Mouse (Mus musculus): Measurements from ENCODE around the gene Smim7.

- TF ChIP-seq ZC3H11A (IDR thresholded peaks at IDR 0.05; ENCODE audit: borderline replicate concordance, low read depth, low read length) (no peak), MAFK (IDR thresholded peaks at IDR 0.05; ENCODE audit: insufficient read depth, low read depth, low read length) (no peak), HCFC1 (IDR thresholded peaks at IDR 0.05; ENCODE audit: borderline replicate concordance, insufficient read depth, low read length) (no peak), ZNF384 (IDR thresholded peaks at IDR 0.05; ENCODE audit: low read depth, low read length) (no peak), CHD2 (IDR thresholded peaks at IDR 0.05; ENCODE audit: low read depth, low read length) (no peak)
Measured at GRCm38 (mm10) chr8:72575915-72576314, 5.0 kb upstream of the Smim7 start.

Measured in ES-E14 (cell line).